Mouse (Mus musculus): ENCODE results near the gene Hk2. TPM values are rescaled to one million over a fixed set of nuclear protein-coding genes. Genes with fewer than 3 reads are reported as not detected.

Gene Hk2
- polyA plus RNA-seq, 1 experiment from 2014 or later, result 19.2 TPM

- WGBS, result 32% methylated on average over 6 of the region's 6 CpGs
Observed at GRCm38 (mm10) chr6:82740269-82740668, 34.0 kb downstream of the Hk2 start.

GRCm38 (mm10) chr6:82737634-82738540, 36.4 kb downstream of the Hk2 start:
- no peak overlapping the region for H3K4me2 ChIP-seq
- no peak for ATAC-seq (ENCODE audit: insufficient number of reproducible peaks, insufficient read depth, low FRiP score, low TSS enrichment, low read depth)
- H3K4me1 ChIP-seq (replicated peaks), result no peaks in the 10 kb centered on the region
- no peaks in the 10 kb centered on the region for H3K9me3 ChIP-seq
- H3K27me3 ChIP-seq, result no peaks in the 10 kb centered on the region
- WGBS, result 92% methylated on average over 27 of the region's 27 CpGs
- peaks cover 71% of the 10 kb centered on the region for H3K36me3 ChIP-seq
- H3K4me3 ChIP-seq (replicated peaks), result no peak overlapping the region
- no peak overlapping the region for H3K9ac ChIP-seq (replicated peaks)
- no peak overlapping the region for H3K27ac ChIP-seq

More at GRCm38 (mm10) chr6:82740269-82740668, 34.0 kb downstream of the Hk2 start:
- H3K4me3 ChIP-seq (replicated peaks), result no peak overlapping the region
- H3K36me3 ChIP-seq, result peaks cover 69% of the 10 kb centered on the region
- no peak overlapping the region for H3K4me2 ChIP-seq
- no peaks in the 10 kb centered on the region for H3K9me3 ChIP-seq
- H3K9ac ChIP-seq (replicated peaks), result no peak overlapping the region
- no peaks in the 10 kb centered on the region for H3K4me1 ChIP-seq (replicated peaks)
- no peak for ATAC-seq (ENCODE audit: insufficient number of reproducible peaks, insufficient read depth, low FRiP score, low TSS enrichment, low read depth)
- no peaks in the 10 kb centered on the region for H3K27me3 ChIP-seq
- H3K27ac ChIP-seq, result no peak overlapping the region

- no peak for ATAC-seq (ENCODE audit: insufficient number of reproducible peaks, insufficient read depth, low FRiP score, low TSS enrichment, low read depth)
- H3K36me3 ChIP-seq, result peaks cover 63% of the 10 kb centered on the region
Observed at GRCm38 (mm10) chr6:82736626-82737600, 37.3 kb downstream of the Hk2 start.

GRCm38 (mm10) chr6:82735347-82735746, 38.9 kb downstream of the Hk2 start:
- Histone ChIP-seq H3K4me3 (replicated peaks) (no peak overlapping the region), H3K9ac (replicated peaks) (no peak overlapping the region), H3K36me3 (peaks cover 77% of the 10 kb centered on the region), H3K27ac (no peak overlapping the region), H3K27me3 (no peaks in the 10 kb centered on the region), H3K4me2 (no peak overlapping the region), H3K9me3 (no peaks in the 10 kb centered on the region), H3K4me1 (replicated peaks) (no peaks in the 10 kb centered on the region)
- ATAC-seq (ENCODE audit: insufficient number of reproducible peaks, insufficient read depth, low FRiP score, low TSS enrichment, low read depth), result no peak
- 86% methylated on average over 7 of the region's 7 CpGs for WGBS

More at GRCm38 (mm10) chr6:82736626-82737600, 37.3 kb downstream of the Hk2 start:
- H3K27me3 ChIP-seq, result no peaks in the 10 kb centered on the region
- no peak overlapping the region for H3K27ac ChIP-seq
- WGBS, result 91% methylated on average over 25 of the region's 25 CpGs
- no peak overlapping the region for H3K4me2 ChIP-seq
- no peaks in the 10 kb centered on the region for H3K4me1 ChIP-seq (replicated peaks)
- H3K9ac ChIP-seq (replicated peaks), result no peak overlapping the region
- no peak overlapping the region for H3K4me3 ChIP-seq (replicated peaks)
- no peaks in the 10 kb centered on the region for H3K9me3 ChIP-seq

GRCm38 (mm10) chr6:82728635-82729034, 45.6 kb downstream of the Hk2 start:
- Histone ChIP-seq H3K4me3 (replicated peaks) (no peak overlapping the region), H3K27ac (no peak overlapping the region), H3K4me1 (replicated peaks) (peaks cover 4% of the 10 kb centered on the region), H3K27me3 (no peaks in the 10 kb centered on the region), H3K9me3 (no peaks in the 10 kb centered on the region), H3K9ac (replicated peaks) (no peak overlapping the region), H3K36me3 (peaks cover 74% of the 10 kb centered on the region), H3K4me2 (no peak overlapping the region)
- ATAC-seq (ENCODE audit: insufficient number of reproducible peaks, insufficient read depth, low FRiP score, low TSS enrichment, low read depth), result no peak
- 91% methylated on average over 21 of the region's 21 CpGs for WGBS

GRCm38 (mm10) chr6:82727206-82727605, 47.0 kb downstream of the Hk2 start:
- no peaks in the 10 kb centered on the region for H3K9me3 ChIP-seq
- H3K4me1 ChIP-seq (replicated peaks), result peaks cover 15% of the 10 kb centered on the region
- WGBS, result 91% methylated on average over 13 of the region's 13 CpGs
- H3K4me3 ChIP-seq (replicated peaks), result no peak overlapping the region
- peaks cover 71% of the 10 kb centered on the region for H3K36me3 ChIP-seq
- no peak overlapping the region for H3K27ac ChIP-seq
- H3K9ac ChIP-seq (replicated peaks), result no peak overlapping the region
- H3K4me2 ChIP-seq, result no peak overlapping the region
- H3K27me3 ChIP-seq, result no peaks in the 10 kb centered on the region
- ATAC-seq (ENCODE audit: insufficient number of reproducible peaks, insufficient read depth, low FRiP score, low TSS enrichment, low read depth), result no peak

- 45% methylated on average over 5 of the region's 5 CpGs for WGBS
- Histone ChIP-seq H3K27ac (peak overlapping the region; percentile 85), H3K4me2 (no peak overlapping the region), H3K27me3 (no peaks in the 10 kb centered on the region), H3K4me3 (replicated peaks) (no peak overlapping the region), H3K36me3 (peaks cover 34% of the 10 kb centered on the region), H3K9ac (replicated peaks) (0 out of 2 replicates have a peak overlapping the region, but pooled peaks have one; percentile 19), H3K9me3 (no peaks in the 10 kb centered on the region), H3K4me1 (replicated peaks) (peaks cover 15% of the 10 kb centered on the region)
- ATAC-seq (ENCODE audit: insufficient number of reproducible peaks, insufficient read depth, low FRiP score, low TSS enrichment, low read depth), result peak; percentile 78
Observed at GRCm38 (mm10) chr6:82723321-82723720, 50.9 kb downstream of the Hk2 start.

- H3K4me2 ChIP-seq, result no peak overlapping the region
- no peak overlapping the region for H3K4me3 ChIP-seq (replicated peaks)
- H3K27ac ChIP-seq, result no peak overlapping the region
- H3K36me3 ChIP-seq, result no peaks in the 10 kb centered on the region
- H3K27me3 ChIP-seq, result no peaks in the 10 kb centered on the region
- 80% methylated on average over 4 of the region's 4 CpGs for WGBS
- H3K4me1 ChIP-seq (replicated peaks), result no peaks in the 10 kb centered on the region
- ATAC-seq (ENCODE audit: insufficient number of reproducible peaks, insufficient read depth, low FRiP score, low TSS enrichment, low read depth), result no peak
- H3K9ac ChIP-seq (replicated peaks), result no peak overlapping the region
- no peaks in the 10 kb centered on the region for H3K9me3 ChIP-seq
Observed at GRCm38 (mm10) chr6:82716126-82716525, 58.1 kb downstream of the Hk2 start.

- H3K27ac ChIP-seq, result no peak overlapping the region
- no peaks in the 10 kb centered on the region for H3K27me3 ChIP-seq
- H3K4me1 ChIP-seq (replicated peaks), result no peaks in the 10 kb centered on the region
- H3K4me3 ChIP-seq (replicated peaks), result no peak overlapping the region
- no peak for ATAC-seq (ENCODE audit: insufficient number of reproducible peaks, insufficient read depth, low FRiP score, low TSS enrichment, low read depth)
- no peak overlapping the region for H3K4me2 ChIP-seq
- no peaks in the 10 kb centered on the region for H3K9me3 ChIP-seq
- 85% methylated on average over 3 of the region's 3 CpGs for WGBS
- no peak overlapping the region for H3K9ac ChIP-seq (replicated peaks)
- H3K36me3 ChIP-seq, result no peaks in the 10 kb centered on the region
Observed at GRCm38 (mm10) chr6:82715653-82716052, 58.6 kb downstream of the Hk2 start.

GRCm38 (mm10) chr6:82715253-82715652, 59.0 kb downstream of the Hk2 start:
- Histone ChIP-seq H3K36me3 (no peaks in the 10 kb centered on the region), H3K9me3 (no peaks in the 10 kb centered on the region), H3K4me2 (no peak overlapping the region), H3K4me1 (replicated peaks) (no peaks in the 10 kb centered on the region), H3K9ac (replicated peaks) (no peak overlapping the region), H3K27me3 (no peaks in the 10 kb centered on the region), H3K27ac (no peak overlapping the region), H3K4me3 (replicated peaks) (no peak overlapping the region)
- WGBS, result 87% methylated on average over 6 of the region's 6 CpGs
- no peak for ATAC-seq (ENCODE audit: insufficient number of reproducible peaks, insufficient read depth, low FRiP score, low TSS enrichment, low read depth)

GRCm38 (mm10) chr6:82714841-82715240, 59.4 kb downstream of the Hk2 start:
- Histone ChIP-seq H3K4me1 (replicated peaks) (no peaks in the 10 kb centered on the region), H3K9ac (replicated peaks) (no peak overlapping the region), H3K4me2 (no peak overlapping the region), H3K36me3 (no peaks in the 10 kb centered on the region), H3K27ac (no peak overlapping the region), H3K27me3 (no peaks in the 10 kb centered on the region), H3K4me3 (replicated peaks) (no peak overlapping the region), H3K9me3 (no peaks in the 10 kb centered on the region)
- WGBS, result 85% methylated on average over 5 of the region's 5 CpGs
- no peak for ATAC-seq (ENCODE audit: insufficient number of reproducible peaks, insufficient read depth, low FRiP score, low TSS enrichment, low read depth)

All from limb, embryonic 12.5 days (tissue).